Mouse (Mus musculus) cortical plate, adult 2 months (tissue): ENCODE measurements around the gene Kcnj14.

Experiments used
- CTCF ChIP-seq: fragments of 200-500 bp; IDR thresholded peaks from 2 replicates; pipeline ENCODE4 v1.5.1; 2011; ENCODE audit warnings: mild to moderate bottlenecking, control low read depth, low read length; ENCODE audit not compliant: insufficient read depth; ENCODE audit errors: extremely low read depth
- POLR2A ChIP-seq: fragments of 200-500 bp; IDR thresholded peaks from 2 replicates; pipeline ENCODE4 v1.6.1; 2011; ENCODE audit warnings: mild to moderate bottlenecking, low read length, control low read depth; ENCODE audit not compliant: insufficient read depth; ENCODE audit errors: extremely low read depth

GRCm38 (mm10) chr7:45802551-45802950 lies 22.0 kb downstream of the Kcnj14 start:
- TF ChIP-seq POLR2A (no peak), CTCF (no peak)
